Mouse (Mus musculus): Measurements from ENCODE around the gene Polr1e. TPM values are rescaled to one million over a fixed set of nuclear protein-coding genes. Genes with fewer than 3 reads are reported as not detected.
A peak's percentile ranks its signal among the peaks of the same experiment; 100 is the strongest.
"Not testable (repeated sequence)": the region's sequence is repeated elsewhere in the genome, so short reads cannot be mapped to it uniquely, and the experiment has no call there.

The Polr1e gene
- polyA plus RNA-seq, 1 experiment from 2014 or later = 18.3 TPM

DNA sequence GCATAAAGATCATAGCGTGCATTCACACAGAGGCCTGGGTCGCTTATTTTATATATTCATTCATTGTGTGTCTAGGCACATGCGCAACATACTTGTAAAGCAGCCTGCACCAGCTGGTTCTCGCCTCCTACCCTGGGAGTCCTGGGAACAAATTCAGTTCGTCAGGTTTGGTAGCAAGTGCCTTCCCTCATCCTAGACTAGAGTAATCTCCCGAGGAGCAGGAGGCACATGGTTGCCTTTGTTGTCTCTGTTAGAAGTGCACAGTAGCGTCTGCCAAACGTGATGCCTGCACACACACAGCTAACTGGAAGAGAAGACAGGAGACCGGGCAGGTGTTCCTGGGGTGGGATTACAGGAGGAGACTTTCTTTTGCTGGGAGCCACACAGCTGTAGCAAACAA is 29.6 kb downstream of the Polr1e start:
- ATAC-seq (ENCODE audit: low FRiP score, low TSS enrichment) = no peak
- no peak for DNase-seq (ENCODE audit: low spot score)
- Histone ChIP-seq H3K4me2 (replicated peaks; ENCODE audit: low read depth) (no peak overlapping the region), H3K27ac (replicated peaks) (no peak overlapping the region), H3K9ac (ENCODE audit: low read length) (no peak overlapping the region), H3K4me1 (replicated peaks; ENCODE audit: control insufficient read depth, insufficient read depth) (no peaks in the 10 kb centered on the region), H3K9me3 (ENCODE audit: control insufficient read depth, low read length) (no peaks in the 10 kb centered on the region), H3K27me3 (ENCODE audit: control insufficient read depth, insufficient read depth, low read length) (no peaks in the 10 kb centered on the region), H3K36me3 (ENCODE audit: control insufficient read depth, insufficient read depth, low read length) (peaks cover 4% of the 10 kb centered on the region; the same call in 1 of the 2 replicates), H3K4me3 (ENCODE audit: low read depth, low read length) (no peak overlapping the region)
- TF ChIP-seq EP300 (optimal IDR thresholded peaks at IDR 0.05) = no peak
- no peak for TF ChIP-seq CTCF (IDR thresholded peaks at IDR 0.05; ENCODE audit: low read depth)
- WGBS = 76% methylated on average over 9 of the region's 9 CpGs

DNA sequence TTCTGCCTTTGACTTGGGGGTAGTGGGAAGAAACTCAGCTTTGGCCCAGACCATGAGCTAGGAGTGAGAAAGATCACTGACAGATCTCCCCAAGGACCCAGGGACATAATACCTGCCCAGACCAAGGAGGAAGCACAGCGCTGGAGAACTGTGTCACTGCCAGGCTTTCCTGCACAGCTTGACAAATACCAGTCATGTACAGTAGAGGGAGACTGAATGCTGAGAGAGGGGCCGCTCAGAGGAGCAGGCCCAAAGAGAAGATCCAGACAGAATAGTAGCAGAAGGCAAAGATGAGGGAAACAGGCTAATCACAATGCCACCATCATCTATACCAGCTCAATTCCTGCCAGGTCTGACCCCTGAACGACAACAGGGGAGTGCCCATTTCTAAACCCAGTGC is 36.5 kb downstream of the Polr1e start:
- DNase-seq (ENCODE audit: low spot score) = no peak
- Histone ChIP-seq H3K4me2 (replicated peaks; ENCODE audit: low read depth) (no peak overlapping the region), H3K36me3 (ENCODE audit: control insufficient read depth, insufficient read depth, low read length) (peaks cover 9% of the 10 kb centered on the region; the same call in 1 of the 2 replicates), H3K27me3 (ENCODE audit: control insufficient read depth, insufficient read depth, low read length) (no peaks in the 10 kb centered on the region), H3K9ac (ENCODE audit: low read length) (no peak overlapping the region), H3K27ac (replicated peaks) (no peak overlapping the region), H3K4me3 (ENCODE audit: low read depth, low read length) (no peak overlapping the region), H3K9me3 (ENCODE audit: control insufficient read depth, low read length) (no peaks in the 10 kb centered on the region), H3K4me1 (replicated peaks; ENCODE audit: control insufficient read depth, insufficient read depth) (no peaks in the 10 kb centered on the region)
- TF ChIP-seq CTCF (IDR thresholded peaks at IDR 0.05; ENCODE audit: low read depth) = peak; percentile 70
- no peak for TF ChIP-seq EP300 (optimal IDR thresholded peaks at IDR 0.05)
- 50% methylated on average over 3 of the region's 3 CpGs for WGBS
- ATAC-seq (ENCODE audit: low FRiP score, low TSS enrichment) = no peak

DNA sequence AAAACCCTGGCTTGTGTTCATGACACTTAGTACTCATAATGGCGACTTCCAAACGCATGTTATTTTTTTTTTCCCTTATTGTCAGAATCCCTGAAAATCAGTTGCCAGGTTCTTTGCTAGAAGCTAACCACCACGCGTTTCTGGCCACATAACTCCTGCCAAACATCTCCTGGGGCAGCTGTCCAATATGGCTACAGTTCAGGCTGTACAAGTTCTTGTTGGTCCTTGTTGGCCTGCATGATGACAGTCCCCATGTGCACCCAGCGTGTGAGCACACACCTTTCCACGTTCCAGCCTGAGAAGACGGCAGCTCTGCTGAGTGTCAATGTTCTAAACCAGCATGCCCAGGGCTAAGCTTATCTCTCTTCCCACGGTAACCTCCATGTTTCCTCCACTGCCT is 37.1 kb downstream of the Polr1e start:
- no peaks in the 10 kb centered on the region for H3K27me3 ChIP-seq (ENCODE audit: control insufficient read depth, insufficient read depth, low read length)
- H3K9ac ChIP-seq (ENCODE audit: low read length) = no peak overlapping the region
- H3K4me1 ChIP-seq (replicated peaks; ENCODE audit: control insufficient read depth, insufficient read depth) = no peaks in the 10 kb centered on the region
- no peak overlapping the region for H3K4me2 ChIP-seq (replicated peaks; ENCODE audit: low read depth)
- DNase-seq (ENCODE audit: low spot score) (no peak), ATAC-seq (ENCODE audit: low FRiP score, low TSS enrichment) (no peak)
- H3K36me3 ChIP-seq (ENCODE audit: control insufficient read depth, insufficient read depth, low read length) = peaks cover 9% of the 10 kb centered on the region; the same call in 1 of the 2 replicates
- 84% methylated on average over 8 of the region's 8 CpGs for WGBS
- H3K4me3 ChIP-seq (ENCODE audit: low read depth, low read length) = no peak overlapping the region
- TF ChIP-seq CTCF (IDR thresholded peaks at IDR 0.05; ENCODE audit: low read depth) (no peak), EP300 (optimal IDR thresholded peaks at IDR 0.05) (no peak)
- no peaks in the 10 kb centered on the region for H3K9me3 ChIP-seq (ENCODE audit: control insufficient read depth, low read length)
- H3K27ac ChIP-seq (replicated peaks) = no peak overlapping the region

DNA sequence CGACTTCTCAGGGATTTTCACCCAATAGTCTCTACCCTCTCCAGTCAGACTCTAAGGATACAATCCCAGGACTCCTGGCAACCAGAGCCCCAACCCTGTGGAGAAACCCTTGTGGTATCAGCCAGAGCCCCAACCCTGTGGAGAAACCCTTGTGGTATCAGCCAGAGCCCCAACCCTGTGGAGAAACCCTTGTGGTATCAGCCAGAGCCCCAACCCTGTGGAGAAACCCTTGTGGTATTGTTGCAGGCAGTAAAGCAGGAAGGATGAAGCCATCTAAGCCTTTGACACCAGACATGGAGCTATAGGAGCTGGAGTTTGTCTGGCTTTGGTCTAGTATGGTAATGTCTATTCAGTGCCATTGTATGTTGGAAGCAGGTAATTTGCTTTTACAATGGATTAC is 45.5 kb downstream of the Polr1e start:
- ATAC-seq (ENCODE audit: low FRiP score, low TSS enrichment); H3K4me3 ChIP-seq (ENCODE audit: low read depth, low read length); H3K4me1 ChIP-seq (replicated peaks; ENCODE audit: control insufficient read depth, insufficient read depth); H3K27me3 ChIP-seq (ENCODE audit: control insufficient read depth, insufficient read depth, low read length); H3K36me3 ChIP-seq (ENCODE audit: control insufficient read depth, insufficient read depth, low read length); H3K4me2 ChIP-seq (replicated peaks; ENCODE audit: low read depth); DNase-seq (ENCODE audit: low spot score); H3K9me3 ChIP-seq (ENCODE audit: control insufficient read depth, low read length); H3K27ac ChIP-seq (replicated peaks); H3K9ac ChIP-seq (ENCODE audit: low read length): not testable (repeated sequence)
- 83% methylated on average over 1 of the region's 1 CpGs for WGBS

DNA sequence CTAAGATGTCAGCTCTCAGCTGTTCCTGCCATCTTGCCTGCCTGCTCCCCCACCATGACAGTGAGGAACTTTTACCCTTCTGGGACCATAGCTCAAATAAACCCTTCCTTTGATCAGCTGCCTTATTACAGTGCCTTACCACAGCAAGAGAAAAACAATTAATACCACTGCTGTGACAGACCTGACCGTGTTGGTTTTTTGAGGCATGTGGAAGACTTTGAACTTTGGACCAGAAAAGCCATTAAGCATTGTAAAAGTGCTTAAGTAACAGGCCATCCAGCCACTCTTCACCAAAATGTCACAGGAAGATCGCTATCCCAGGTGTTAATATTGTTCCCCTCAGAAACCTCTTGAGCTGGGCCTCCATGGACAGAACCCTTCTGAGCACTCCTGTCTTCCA is 46.2 kb downstream of the Polr1e start:
- H3K4me1 ChIP-seq (replicated peaks; ENCODE audit: control insufficient read depth, insufficient read depth) = no peaks in the 10 kb centered on the region
- no peak overlapping the region for H3K4me2 ChIP-seq (replicated peaks; ENCODE audit: low read depth)
- no peak overlapping the region for H3K4me3 ChIP-seq (ENCODE audit: low read depth, low read length)
- peaks cover 4% of the 10 kb centered on the region; the same call in 1 of the 2 replicates for H3K36me3 ChIP-seq (ENCODE audit: control insufficient read depth, insufficient read depth, low read length)
- DNase-seq (ENCODE audit: low spot score) (no peak), ATAC-seq (ENCODE audit: low FRiP score, low TSS enrichment) (no peak)
- H3K9me3 ChIP-seq (ENCODE audit: control insufficient read depth, low read length) = no peaks in the 10 kb centered on the region
- WGBS = 71% methylated on average over 2 of the region's 2 CpGs
- H3K9ac ChIP-seq (ENCODE audit: low read length) = no peak overlapping the region
- TF ChIP-seq CTCF (IDR thresholded peaks at IDR 0.05; ENCODE audit: low read depth) = no peak
- TF ChIP-seq EP300 (optimal IDR thresholded peaks at IDR 0.05) = no peak
- H3K27me3 ChIP-seq (ENCODE audit: control insufficient read depth, insufficient read depth, low read length) = no peaks in the 10 kb centered on the region
- H3K27ac ChIP-seq (replicated peaks) = no peak overlapping the region

DNA sequence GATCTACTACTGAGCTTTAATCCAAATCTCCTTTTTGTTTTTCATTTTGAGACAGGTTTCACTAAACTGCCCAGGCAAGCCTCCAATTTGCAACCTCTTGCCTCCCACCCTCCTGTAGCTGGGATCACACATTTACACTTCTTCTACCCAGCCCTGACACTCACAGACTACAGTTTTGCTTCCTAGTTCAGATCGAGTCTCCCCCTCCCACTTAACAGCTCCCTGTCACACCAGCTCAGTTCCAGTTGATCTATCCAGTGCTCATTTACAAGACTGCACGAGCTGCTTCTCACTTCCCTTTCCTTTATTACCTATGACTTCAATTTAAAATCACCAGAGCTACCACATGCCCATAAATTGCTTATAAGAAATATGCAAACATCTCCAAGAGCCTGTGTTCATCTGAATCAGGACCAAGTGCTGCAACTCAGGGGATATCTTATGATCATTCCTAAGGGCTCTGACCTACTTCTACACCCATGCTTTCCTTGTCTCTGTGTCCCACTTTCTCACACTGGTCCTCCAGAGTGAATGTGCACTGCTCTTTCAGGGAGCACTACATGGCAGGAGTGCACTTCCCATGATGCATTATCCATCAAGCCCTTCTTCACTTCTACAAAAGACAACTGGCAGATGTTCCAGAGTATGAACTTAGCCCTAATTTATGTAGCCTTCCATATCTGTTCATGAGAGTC is 47.8 kb downstream of the Polr1e start:
- no peak overlapping the region for H3K4me3 ChIP-seq (ENCODE audit: low read depth, low read length)
- no peak overlapping the region for H3K9ac ChIP-seq (ENCODE audit: low read length)
- no peaks in the 10 kb centered on the region for H3K27me3 ChIP-seq (ENCODE audit: control insufficient read depth, insufficient read depth, low read length)
- no peak overlapping the region for H3K27ac ChIP-seq (replicated peaks)
- no peak for TF ChIP-seq CTCF (IDR thresholded peaks at IDR 0.05; ENCODE audit: low read depth)
- TF ChIP-seq EP300 (optimal IDR thresholded peaks at IDR 0.05) = no peak
- no peaks in the 10 kb centered on the region for H3K4me1 ChIP-seq (replicated peaks; ENCODE audit: control insufficient read depth, insufficient read depth)
- H3K9me3 ChIP-seq (ENCODE audit: control insufficient read depth, low read length) = no peaks in the 10 kb centered on the region
- no peak for DNase-seq (ENCODE audit: low spot score)
- no peak for ATAC-seq (ENCODE audit: low FRiP score, low TSS enrichment)
- peaks cover 4% of the 10 kb centered on the region; the same call in 1 of the 2 replicates for H3K36me3 ChIP-seq (ENCODE audit: control insufficient read depth, insufficient read depth, low read length)
- WGBS = 27% methylated on average over 2 of the region's 2 CpGs
- H3K4me2 ChIP-seq (replicated peaks; ENCODE audit: low read depth) = no peak overlapping the region
